ENCODE assay signal across 8 mouse cellular contexts in genomic region chr16:22548167-22549080, GRCm38 (mm10).
A peak's percentile ranks its signal among the peaks of the same experiment; 100 is the strongest.
DNase-seq lines count a peak whose midpoint lies in the region; ATAC-seq and TF ChIP-seq lines count a peak whose summit lies in the region.

No protein-coding gene starts in this region.

- intact Hi-C loops in heart, postnatal 25 days (cut with DNase I): loop anchor here (1.0 to 2.0 kb wide), 2 partner anchors 109 to 246 kb away; partner anchors contain the start of gene Etv5

- DNase-seq in ES-E14 (ENCODE audit: low read depth, low spot score): peak; percentile 91
- DNase-seq in cerebellum, adult 11-12 months: peak; percentile 79
- peak; percentile 57 for DNase-seq in heart, postnatal 25 days (ENCODE audit: low spot score)
- DNase-seq in layer of hippocampus, adult 18-20 months (ENCODE audit: low spot score in 2 of 2): peak; percentile 58 to 89
- DNase-seq in lung, adult 2 months: peak; percentile 78
- DNase-seq in thymus, adult 18-20 months: peak; percentile 62 to 73

- TF ChIP-seq POLR2A in lung, adult 2 months (IDR thresholded peaks at IDR 0.05; ENCODE audit: borderline replicate concordance, extremely low read depth, low read depth, low read length): peak; percentile 19; the same call in 1 of the 2 replicates

- peak overlapping the region; percentile 82 for H3K9ac ChIP-seq in ES-E14 (ENCODE audit: insufficient read depth, low read depth, low read length, poor library complexity, severe bottlenecking)
- H3K9ac ChIP-seq in forebrain, embryonic 15.5 days (replicated peaks): peak overlapping the region; percentile 42

- no peaks in the 10 kb centered on the region for H3K9me3 ChIP-seq in ES-E14 (ENCODE audit: control insufficient read depth, insufficient read depth, low read depth, low read length)
- H3K9me3 ChIP-seq in forebrain, embryonic 15.5 days: no peaks in the 10 kb centered on the region

- H3K27me3 ChIP-seq in forebrain, embryonic 15.5 days: no peaks in the 10 kb centered on the region

- in situ Hi-C loops in ES-E14 (cut with MboI; ENCODE audit: low sequenced_read_pairs in 2 of 2, unreplicated experiment in 2 of 2): no loop called here

- peak; percentile 88 for ATAC-seq in forebrain, embryonic 15.5 days (replicated peaks)
- peak; percentile 79 for ATAC-seq in neutrophil, adult 5-6 weeks (ENCODE audit: extremely low read depth, insufficient number of reproducible peaks, low FRiP score, poor library complexity, severe bottlenecking)

- H3K27ac ChIP-seq in ES-E14 (ENCODE audit: insufficient read depth, low read depth, low read length, poor library complexity, severe bottlenecking): peak overlapping the region; percentile 64; the same call in 1 of the 2 replicates
- H3K27ac ChIP-seq in forebrain, embryonic 15.5 days (replicated peaks): peak overlapping the region; percentile 49; the same call in 1 of the 2 replicates

- H3K4me1 ChIP-seq in ES-E14 (ENCODE audit: control insufficient read depth in 2 of 2, insufficient read depth in 2 of 2, low read length in 2 of 2, poor library complexity in 1 of 2): peaks cover 8 to 28% of the 10 kb centered on the region in 2 experiments
- H3K4me1 ChIP-seq in forebrain, embryonic 15.5 days: peaks cover 23% of the 10 kb centered on the region
- H3K4me1 ChIP-seq in lung, adult 2 months (ENCODE audit: control insufficient read depth, insufficient read depth, low read length): peaks cover 6% of the 10 kb centered on the region

- WGBS in forebrain, embryonic 15.5 days: 8% methylated on average over 26 of the region's 26 CpGs
- 8% methylated on average over 26 of the region's 26 CpGs for WGBS in lung, adult 2 months

- no peaks in the 10 kb centered on the region for H3K36me3 ChIP-seq in ES-E14 (ENCODE audit: control insufficient read depth, insufficient read depth, low read length, poor library complexity, severe bottlenecking)
- no peaks in the 10 kb centered on the region for H3K36me3 ChIP-seq in forebrain, embryonic 15.5 days

- peak overlapping the region; percentile 61 to 67 for H3K4me3 ChIP-seq in ES-E14 (ENCODE audit: insufficient read depth in 1 of 2, low read depth in 1 of 2, low read length in 2 of 2, poor library complexity in 1 of 2, severe bottlenecking in 1 of 2)
- H3K4me3 ChIP-seq in forebrain, embryonic 15.5 days: peak overlapping the region; percentile 40
- peak overlapping the region; percentile 55 for H3K4me3 ChIP-seq in lung, adult 2 months (replicated peaks; ENCODE audit: extremely low read depth, low read depth, low read length)

- peak overlapping the region; percentile 59 for H3K4me2 ChIP-seq in forebrain, embryonic 15.5 days (replicated peaks)

- peak; percentile 91 for TF ChIP-seq CTCF in lung, adult 2 months (IDR thresholded peaks at IDR 0.05; ENCODE audit: insufficient read depth, low read length)

TF ChIP-seq in ES-E14, 5 proteins besides CTCF, POLR2A, EP300 and RAD21:
- TF ChIP-seq HCFC1 (IDR thresholded peaks at IDR 0.05; ENCODE audit: borderline replicate concordance, insufficient read depth, low read length): 0 out of 2 replicates have a peak, but pooled peaks have one; percentile 31
- peak; percentile 82 for TF ChIP-seq ZC3H11A (IDR thresholded peaks at IDR 0.05; ENCODE audit: borderline replicate concordance, low read depth, low read length)
- TF ChIP-seq ZNF384 (IDR thresholded peaks at IDR 0.05; ENCODE audit: low read depth, low read length): peak; percentile 96
- TF ChIP-seq MAFK (IDR thresholded peaks at IDR 0.05; ENCODE audit: insufficient read depth, low read depth, low read length): no peak
- TF ChIP-seq CHD2 (IDR thresholded peaks at IDR 0.05; ENCODE audit: low read depth, low read length): no peak

Comparison
In these comparisons a context has a peak if more than half of its experiments do, and no peak if none do; other contexts are left out.
1. Peak in every context shown above with its lines: DNase-seq, ATAC-seq, H3K4me3 ChIP-seq and H3K27ac ChIP-seq.